In the genomic region with DNA sequence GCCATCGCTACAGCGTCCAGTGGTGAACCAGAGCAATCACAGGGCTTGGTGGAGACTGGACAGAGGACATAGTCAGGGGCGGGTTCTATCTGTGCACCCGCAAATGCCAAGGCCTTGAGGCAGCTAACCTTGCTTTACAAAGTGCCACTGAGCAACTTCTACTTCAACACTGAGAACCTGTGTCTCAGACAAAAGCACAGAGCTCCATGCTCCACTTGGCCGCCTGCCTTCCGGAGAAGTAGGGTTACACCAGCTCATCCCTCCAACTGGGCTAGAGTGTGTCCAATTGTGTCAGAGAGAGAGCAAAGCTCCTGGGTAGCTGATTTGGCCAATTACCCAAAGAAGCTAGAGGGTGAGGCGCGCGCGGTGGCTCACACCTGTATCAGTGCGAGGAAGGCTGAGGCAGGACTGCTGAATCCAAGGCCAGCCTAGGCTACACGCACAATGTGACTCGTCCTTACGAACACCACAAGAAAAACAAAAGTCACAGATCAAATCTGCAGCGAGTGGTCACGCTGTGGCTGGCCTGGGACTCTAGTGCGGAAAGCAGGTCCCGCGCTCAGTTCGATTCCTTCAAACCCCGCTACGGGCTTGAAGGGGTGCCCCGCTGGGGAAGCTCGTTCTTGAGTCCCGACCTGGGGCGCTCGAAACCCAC, we compare ENCODE assay signal across 7 mouse cellular contexts. TPM values are rescaled to one million over a fixed set of nuclear protein-coding genes. Genes with fewer than 3 reads are reported as not detected.
DNase-seq lines count a peak whose midpoint lies in the region; ATAC-seq and TF ChIP-seq lines count a peak whose summit lies in the region.

No protein-coding gene starts in this region.

- WGBS in neural tube, embryonic 11.5 days: 6% methylated on average over 27 of the region's 27 CpGs
- WGBS in forebrain, embryonic 14.5 days: 2% methylated on average over 27 of the region's 27 CpGs
- 4% methylated on average over 27 of the region's 27 CpGs for WGBS in liver, embryonic 11.5 days
- WGBS in small intestine, adult 2 months: 3% methylated on average over 27 of the region's 27 CpGs

- H3K27me3 ChIP-seq in neural tube, embryonic 11.5 days (ENCODE audit: control insufficient read depth, insufficient read depth, low read length): no peaks in the 10 kb centered on the region
- H3K27me3 ChIP-seq in forebrain, embryonic 14.5 days (replicated peaks; ENCODE audit: control insufficient read depth, insufficient read depth, low read length): no peaks in the 10 kb centered on the region
- H3K27me3 ChIP-seq in liver, embryonic 11.5 days (replicated peaks; ENCODE audit: control insufficient read depth, insufficient read depth, low read length): no peaks in the 10 kb centered on the region
- H3K27me3 ChIP-seq in small intestine, adult 2 months (ENCODE audit: control insufficient read depth, insufficient read depth, low read length): no peaks in the 10 kb centered on the region

- no peak overlapping the region for H3K27ac ChIP-seq in neural tube, embryonic 11.5 days (ENCODE audit: low read depth, low read length)
- no peak overlapping the region for H3K27ac ChIP-seq in forebrain, embryonic 14.5 days (ENCODE audit: low read depth, low read length)
- peak overlapping the region; percentile 55 for H3K27ac ChIP-seq in liver, embryonic 11.5 days (ENCODE audit: low read depth, low read length)
- no peak overlapping the region for H3K27ac ChIP-seq in small intestine, adult 2 months (ENCODE audit: insufficient read depth, low read depth, low read length)

- intact Hi-C loops in left cerebral cortex, postnatal 36 days (cut with DNase I): no loop called here

- ATAC-seq in neural tube, embryonic 11.5 days (ENCODE audit: insufficient read depth, low FRiP score, low TSS enrichment): no peak; the same call in 1 of the 2 replicates
- ATAC-seq in forebrain, embryonic 14.5 days: peak; percentile 0; the same call in 1 of the 2 replicates
- no peak for ATAC-seq in liver, embryonic 11.5 days (replicated peaks; ENCODE audit: low FRiP score)

- TF ChIP-seq POLR2A in small intestine, adult 2 months (IDR thresholded peaks at IDR 0.05; ENCODE audit: low read depth, low read length): no peak

- H3K4me2 ChIP-seq in neural tube, embryonic 11.5 days (ENCODE audit: low read depth): peak overlapping the region; percentile 83
- H3K4me2 ChIP-seq in forebrain, embryonic 14.5 days (ENCODE audit: low read length): peak overlapping the region; percentile 69
- H3K4me2 ChIP-seq in liver, embryonic 11.5 days: peak overlapping the region; percentile 83

- H3K4me1 ChIP-seq in neural tube, embryonic 11.5 days (ENCODE audit: control insufficient read depth, insufficient read depth, low read length): peaks cover 22% of the 10 kb centered on the region
- peaks cover 19% of the 10 kb centered on the region for H3K4me1 ChIP-seq in forebrain, embryonic 14.5 days (ENCODE audit: control insufficient read depth, insufficient read depth, low read length)
- peaks cover 54% of the 10 kb centered on the region for H3K4me1 ChIP-seq in liver, embryonic 11.5 days (replicated peaks; ENCODE audit: control insufficient read depth, insufficient read depth, low read length)
- peaks cover 22% of the 10 kb centered on the region for H3K4me1 ChIP-seq in small intestine, adult 2 months (ENCODE audit: control insufficient read depth, insufficient read depth, insufficient read length, low read length)

- no peak for TF ChIP-seq CTCF in small intestine, adult 2 months (IDR thresholded peaks at IDR 0.05; ENCODE audit: extremely low read depth, insufficient read length, insufficient replicate concordance, low read depth, low read length)

- H3K4me3 ChIP-seq in neural tube, embryonic 11.5 days (ENCODE audit: low read depth, low read length): peak overlapping the region; percentile 78
- H3K4me3 ChIP-seq in forebrain, embryonic 14.5 days (ENCODE audit: low read depth, low read length): peak overlapping the region; percentile 53
- peak overlapping the region; percentile 72 for H3K4me3 ChIP-seq in liver, embryonic 11.5 days (ENCODE audit: low read depth, low read length)
- peak overlapping the region; percentile 80 for H3K4me3 ChIP-seq in small intestine, adult 2 months (ENCODE audit: low read depth, low read length)

- H3K9ac ChIP-seq in neural tube, embryonic 11.5 days (ENCODE audit: low read length): peak overlapping the region; percentile 57
- H3K9ac ChIP-seq in forebrain, embryonic 14.5 days (ENCODE audit: low read length): peak overlapping the region; percentile 62
- H3K9ac ChIP-seq in liver, embryonic 11.5 days (ENCODE audit: low read depth, low read length): peak overlapping the region; percentile 74

- DNase-seq in neural tube, embryonic 11.5 days (ENCODE audit: low spot score): peak; percentile 27
- DNase-seq in neural tube, embryonic 10.5 days (ENCODE audit: extremely low spot score, low spot score): no peak
- peak; percentile 86 for DNase-seq in adrenal gland, postnatal 14 days
- peak; percentile 13 for DNase-seq in forebrain, embryonic 14.5 days (ENCODE audit: low spot score)
- no peak for DNase-seq in liver, embryonic 11.5 days (ENCODE audit: low spot score)
- DNase-seq in left cerebral cortex, postnatal 36 days (ENCODE audit: low spot score in 2 of 2): no peak

- no peaks in the 10 kb centered on the region for H3K36me3 ChIP-seq in neural tube, embryonic 11.5 days (ENCODE audit: control insufficient read depth, insufficient read depth, low read length)
- H3K36me3 ChIP-seq in forebrain, embryonic 14.5 days (ENCODE audit: control insufficient read depth, insufficient read depth, low read length): peaks cover 9% of the 10 kb centered on the region
- peaks cover 7% of the 10 kb centered on the region; the same call in 1 of the 2 replicates for H3K36me3 ChIP-seq in liver, embryonic 11.5 days (ENCODE audit: control insufficient read depth, insufficient read depth, low read length)
- peaks cover 3% of the 10 kb centered on the region; the same call in 1 of the 2 replicates for H3K36me3 ChIP-seq in small intestine, adult 2 months (ENCODE audit: control insufficient read depth, insufficient read depth, low read length)

- H3K9me3 ChIP-seq in neural tube, embryonic 11.5 days (ENCODE audit: control insufficient read depth, low read length): no peaks in the 10 kb centered on the region
- no peaks in the 10 kb centered on the region for H3K9me3 ChIP-seq in forebrain, embryonic 14.5 days (replicated peaks; ENCODE audit: control insufficient read depth, low read length)
- no peaks in the 10 kb centered on the region for H3K9me3 ChIP-seq in liver, embryonic 11.5 days (ENCODE audit: control insufficient read depth, low read length)

RNA-seq across cellular contexts. Expression of gene Xrcc3, which starts 0.4 kb away (rescaled TPM):
- polyA plus RNA-seq in neural tube, embryonic 11.5 days (2014; fragmentation: Nextera tagmentation; extraction: Ambion mirVana): 12.5 and 12.8 TPM in 2 replicates
- total RNA-seq in adrenal gland, postnatal 14 days (2021): 18.6 and 20.8 TPM in 2 replicates
- polyA plus RNA-seq in forebrain, embryonic 14.5 days (2014; fragmentation: Nextera tagmentation; extraction: Ambion mirVana): 3.0 and 3.7 TPM in 2 replicates
- polyA plus RNA-seq in liver, embryonic 11.5 days (2014; fragmentation: Nextera tagmentation; extraction: Ambion mirVana): 20.0 and 20.9 TPM in 2 replicates
- 6.5 and 9.3 TPM in 2 replicates for polyA plus RNA-seq in small intestine, adult 2 months (2012; rRNA removed)
- 1 to 10 TPM; 4.6 TPM for total RNA-seq in left cerebral cortex, postnatal 36 days (2021)

RNA-seq across cellular contexts. Expression of gene Zfyve21, which starts 0.7 kb away (rescaled TPM):
- polyA plus RNA-seq in neural tube, embryonic 11.5 days (2014; fragmentation: Nextera tagmentation; extraction: Ambion mirVana): 64.5 and 67.3 TPM in 2 replicates
- 91.0 and 96.9 TPM in 2 replicates for total RNA-seq in adrenal gland, postnatal 14 days (2021)
- polyA plus RNA-seq in forebrain, embryonic 14.5 days (2014; fragmentation: Nextera tagmentation; extraction: Ambion mirVana): 43.0 and 45.0 TPM in 2 replicates
- 95.5 and 95.6 TPM in 2 replicates for polyA plus RNA-seq in liver, embryonic 11.5 days (2014; fragmentation: Nextera tagmentation; extraction: Ambion mirVana)
- polyA plus RNA-seq in small intestine, adult 2 months (2012; rRNA removed): 59.5 and 146 TPM in 2 replicates
- total RNA-seq in left cerebral cortex, postnatal 36 days (2021): 10 to 100 TPM; 22.8 to 23.1 TPM

RNA-seq across cellular contexts. Expression of gene Klc1, which starts 54.6 kb away (rescaled TPM):
- 339 and 364 TPM in 2 replicates for polyA plus RNA-seq in neural tube, embryonic 11.5 days (2014; fragmentation: Nextera tagmentation; extraction: Ambion mirVana)
- total RNA-seq in adrenal gland, postnatal 14 days (2021): 99.9 and 115 TPM in 2 replicates
- polyA plus RNA-seq in forebrain, embryonic 14.5 days (2014; fragmentation: Nextera tagmentation; extraction: Ambion mirVana): 391 and 464 TPM in 2 replicates
- 56.8 and 59.3 TPM in 2 replicates for polyA plus RNA-seq in liver, embryonic 11.5 days (2014; fragmentation: Nextera tagmentation; extraction: Ambion mirVana)
- polyA plus RNA-seq in small intestine, adult 2 months (2012; rRNA removed): 37.2 and 55.8 TPM in 2 replicates
- 100 to 1,000 TPM; 783 to 837 TPM for total RNA-seq in left cerebral cortex, postnatal 36 days (2021)

Comparison
In these comparisons a context has a peak if more than half of its experiments do, and no peak if none do; other contexts are left out.
1. DNase-seq: peak in neural tube, embryonic 11.5 days (single experiment), adrenal gland, postnatal 14 days (single experiment) and forebrain, embryonic 14.5 days (single experiment); none in neural tube, embryonic 10.5 days (single experiment), liver, embryonic 11.5 days (single experiment) and left cerebral cortex, postnatal 36 days (0 of 2).
2. Peak in every context shown above with its lines, with median percentiles within 50 percentile points of each other: H3K4me2 ChIP-seq, H3K4me3 ChIP-seq and H3K9ac ChIP-seq.